Mouse (Mus musculus) layer of hippocampus, adult 8-10 months (tissue): Measurements from ENCODE around the gene Igsf8. TPM values are rescaled to one million over a fixed set of nuclear protein-coding genes. Genes with fewer than 3 reads are reported as not detected.

Experiments used
- DNase-seq, 2 experiments: peaks; one replicate each; pipeline ENCODE4 v3.0.0; 2022; ENCODE audit warnings: low spot score in 2 of 2
- total RNA-seq, 4 experiments: library from RNA; stranded (reverse); gene quantifications; 2 replicates each; pipeline ENCODE4 v1.2.4; 2022

Gene Igsf8
- total RNA-seq, 4 experiments from 2014 or later, result 226 to 260 (median 236) TPM

DNA sequence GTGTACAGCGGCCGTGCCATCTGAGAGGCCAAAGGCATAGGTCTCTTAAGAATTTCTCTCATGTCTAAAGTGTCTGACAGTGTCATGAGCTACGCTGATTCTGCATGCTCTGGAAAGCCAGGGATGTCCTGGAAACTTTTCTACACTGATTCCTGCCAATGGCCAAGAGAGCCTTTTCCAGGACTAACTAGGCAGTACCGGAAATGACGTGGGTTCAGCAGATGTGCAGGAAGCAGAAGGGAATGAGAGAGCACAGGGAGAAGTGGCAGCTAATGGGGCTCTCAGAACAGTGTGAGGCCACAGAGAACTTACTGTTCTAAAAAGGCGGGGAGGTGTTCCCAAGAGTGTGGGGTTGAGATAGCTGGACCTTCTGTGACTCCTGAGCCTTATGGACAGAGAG lies 11.9 kb downstream of the Igsf8 start:
- DNase-seq, result no peak

DNA sequence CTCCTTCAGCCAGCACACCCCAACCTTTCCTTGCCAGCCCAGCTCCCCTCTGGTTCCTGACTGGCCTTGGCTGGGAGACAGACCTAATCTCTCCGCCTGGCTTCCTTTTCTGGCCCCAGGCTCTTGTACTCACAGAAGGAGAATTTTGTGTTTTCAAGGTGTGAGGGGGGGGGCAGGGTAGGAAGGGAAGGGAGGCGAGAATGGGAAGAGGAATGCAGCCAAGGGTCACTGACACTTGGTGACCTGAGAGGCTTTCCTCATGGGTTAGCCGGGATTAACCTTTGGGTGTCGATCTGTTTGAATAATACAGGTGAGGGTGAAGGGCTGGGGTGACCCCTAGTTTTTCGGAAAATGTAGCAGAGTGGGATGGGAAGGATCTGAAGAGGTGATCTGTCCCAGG lies 12.7 kb downstream of the Igsf8 start:
- no peak for DNase-seq

DNA sequence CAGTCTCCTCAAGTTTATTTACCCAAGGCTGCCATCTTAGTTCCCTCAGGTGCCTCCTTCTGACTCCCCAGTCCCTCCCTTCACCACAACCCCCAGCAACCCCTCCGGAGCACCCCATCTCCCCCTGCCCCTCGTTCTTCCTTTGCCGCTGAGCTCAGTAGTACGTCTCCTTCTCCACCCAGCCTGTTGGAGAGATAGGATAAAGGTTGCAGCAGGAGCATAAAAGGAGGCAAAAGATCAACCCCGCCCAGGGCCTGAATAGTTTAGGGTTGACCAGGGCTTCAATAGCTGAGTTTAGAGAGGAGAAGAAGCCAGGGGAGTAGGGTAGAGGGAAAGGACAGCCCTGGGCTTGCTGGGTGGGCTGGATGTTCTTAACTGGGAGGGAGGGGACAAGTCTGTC lies 13.1 kb downstream of the Igsf8 start:
- DNase-seq, result no peak

DNA sequence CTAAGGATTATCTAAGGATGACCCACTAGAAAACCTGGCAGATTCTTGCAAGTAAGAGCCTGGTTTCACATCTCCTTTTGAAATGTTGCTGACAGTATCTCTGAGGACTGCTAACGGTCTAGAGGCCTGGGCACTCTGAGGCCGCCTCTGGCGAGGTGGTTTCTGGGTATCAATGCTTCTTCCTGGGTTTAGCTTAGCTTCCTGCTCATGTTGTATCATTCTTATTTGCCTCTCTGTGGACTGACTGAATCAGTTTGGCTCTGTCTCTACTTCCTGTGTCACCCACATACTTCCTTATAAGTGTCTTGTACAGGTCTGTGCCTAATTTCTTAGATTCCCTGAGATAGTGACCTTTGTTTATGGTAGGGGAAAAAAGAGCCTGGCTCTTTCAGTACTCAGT lies 15.7 kb downstream of the Igsf8 start:
- no peak for DNase-seq

GRCm38 (mm10) chr1:172278328-172278727 lies 16.9 kb downstream of the Igsf8 start:
- no peak for DNase-seq

DNA sequence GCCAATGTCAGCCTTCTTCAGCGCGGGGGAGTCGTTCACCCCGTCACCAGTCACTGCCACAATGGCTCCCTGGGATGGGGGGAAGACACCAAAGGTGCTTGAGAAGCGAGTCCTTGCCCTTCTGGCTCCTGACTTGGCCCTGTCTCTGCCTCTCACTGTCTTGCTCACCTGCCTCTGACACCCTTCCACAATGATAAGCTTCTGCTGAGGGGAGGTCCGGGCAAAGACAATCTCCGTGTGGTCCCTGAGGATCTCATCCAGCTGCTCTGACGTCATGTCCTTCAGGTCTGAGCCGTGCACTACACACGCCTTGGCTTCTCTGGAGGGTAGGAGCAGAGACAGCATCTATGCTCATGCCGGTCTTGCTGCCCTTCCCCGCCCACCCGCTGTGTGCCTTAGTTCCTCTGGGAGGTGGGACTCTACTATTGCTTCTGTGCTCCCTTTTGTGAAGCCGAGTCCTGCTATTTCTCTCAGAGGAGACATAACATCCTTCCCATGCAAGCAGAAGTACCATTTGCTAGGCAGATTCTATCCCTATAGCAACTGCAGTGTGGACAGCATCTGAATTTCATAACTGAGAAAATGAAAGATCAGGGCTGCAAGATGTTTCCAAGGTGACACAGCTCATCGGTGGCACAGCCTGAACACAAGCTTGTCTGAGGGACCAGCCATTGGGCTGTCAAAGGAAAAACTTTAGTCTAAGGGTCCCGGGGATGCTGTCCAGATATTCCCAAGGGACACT lies 18.5 kb downstream of the Igsf8 start:
- no peak for DNase-seq

DNA sequence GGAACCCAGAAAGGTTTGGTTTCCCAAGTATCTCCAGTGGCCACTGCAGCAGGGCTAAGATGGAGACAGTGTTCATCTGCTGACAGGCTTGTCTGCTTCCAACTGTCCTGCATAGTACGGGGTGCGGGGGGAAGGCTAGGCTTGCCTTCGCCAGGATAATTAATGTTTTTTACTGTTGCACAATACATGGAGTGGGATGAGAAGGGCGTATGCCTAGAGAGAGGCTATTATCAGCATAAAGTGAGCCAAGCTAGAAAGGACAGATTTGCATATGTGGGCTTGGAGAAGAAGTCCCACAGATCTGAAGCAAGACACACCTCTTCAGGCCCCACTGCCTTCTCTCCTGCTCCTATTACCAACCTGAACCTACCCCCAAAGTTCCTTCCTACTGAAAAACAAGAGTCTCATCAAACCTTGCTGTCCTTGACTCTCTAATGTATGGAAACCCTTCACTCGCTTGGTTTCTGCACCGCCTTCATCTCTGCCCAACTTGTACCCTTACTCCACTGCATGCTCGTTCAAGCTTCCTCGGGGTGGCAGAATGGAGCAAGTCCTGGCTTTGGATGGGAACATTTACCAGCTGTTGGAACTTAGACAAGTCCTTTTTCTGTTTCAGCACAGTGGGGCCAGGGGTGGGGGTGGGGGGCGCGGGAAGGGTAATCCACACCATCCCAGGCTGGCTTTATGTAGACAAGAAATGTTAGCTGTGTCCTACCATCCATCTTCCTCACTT lies 20.2 kb downstream of the Igsf8 start:
- DNase-seq, result no peak

DNA sequence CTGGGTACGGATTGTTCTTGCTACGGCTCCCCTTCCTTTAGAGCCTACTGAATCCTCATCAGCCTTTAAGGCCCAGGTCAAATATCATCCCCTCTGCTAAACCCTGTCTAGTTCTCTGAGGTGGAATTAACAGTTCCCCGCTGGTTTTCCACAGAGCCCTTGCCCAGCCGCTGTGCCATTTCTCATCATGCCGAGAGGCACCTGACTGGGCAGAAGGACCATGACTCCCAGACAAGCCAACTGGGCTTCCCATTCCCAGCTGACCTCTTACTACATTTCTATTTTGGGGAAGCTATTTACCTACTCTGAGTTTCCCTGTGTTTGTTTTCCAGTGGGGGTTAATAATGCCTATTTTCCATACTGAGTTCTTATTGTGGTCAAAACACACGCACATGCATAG lies 21.6 kb downstream of the Igsf8 start:
- no peak for DNase-seq

DNA sequence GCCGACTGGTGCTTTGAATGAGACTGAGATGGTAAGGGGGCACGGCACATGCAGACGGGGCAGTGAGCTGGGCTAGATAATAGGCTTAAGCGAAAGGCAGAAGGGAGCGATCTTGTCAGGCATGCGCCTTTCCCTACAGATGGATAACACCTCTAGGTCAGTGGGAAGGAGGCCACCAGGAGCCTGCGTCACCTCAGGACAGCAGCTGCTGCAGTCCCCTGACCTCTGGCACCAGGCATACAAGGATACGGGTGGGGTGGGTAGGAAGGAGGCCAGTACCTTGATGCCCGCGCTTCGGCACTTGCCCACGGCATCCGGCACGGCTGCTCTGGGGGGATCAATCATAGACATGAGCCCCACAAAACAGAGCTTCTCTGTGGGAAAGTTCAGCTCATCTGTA lies 22.8 kb downstream of the Igsf8 start:
- DNase-seq, result no peak

DNA sequence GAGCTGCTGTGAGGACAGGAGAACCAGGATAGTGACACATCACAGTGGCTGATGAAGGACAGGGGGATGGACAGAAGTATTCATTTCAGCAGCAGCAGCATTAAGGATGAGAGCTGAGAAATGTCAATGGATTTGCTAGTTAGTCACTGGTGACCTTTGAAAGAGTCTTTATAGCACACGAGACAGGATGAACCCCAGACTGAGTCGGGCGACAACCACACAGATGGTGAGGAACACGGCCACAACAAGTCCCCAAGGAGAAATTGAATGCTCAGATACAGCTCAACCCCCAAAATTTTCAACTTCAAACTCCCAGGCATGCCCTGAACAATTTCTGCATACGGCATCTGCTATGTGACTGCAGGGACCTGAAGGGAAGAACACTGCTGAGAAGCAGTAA lies 25.3 kb downstream of the Igsf8 start:
- no peak for DNase-seq

GRCm38 (mm10) chr1:172288900-172289616 lies 27.6 kb downstream of the Igsf8 start:
- DNase-seq, result no peak

- DNase-seq, result no peak
These were observed 28.1 kb downstream of the Igsf8 start for GRCm38 (mm10) chr1:172289617-172289946.

DNA sequence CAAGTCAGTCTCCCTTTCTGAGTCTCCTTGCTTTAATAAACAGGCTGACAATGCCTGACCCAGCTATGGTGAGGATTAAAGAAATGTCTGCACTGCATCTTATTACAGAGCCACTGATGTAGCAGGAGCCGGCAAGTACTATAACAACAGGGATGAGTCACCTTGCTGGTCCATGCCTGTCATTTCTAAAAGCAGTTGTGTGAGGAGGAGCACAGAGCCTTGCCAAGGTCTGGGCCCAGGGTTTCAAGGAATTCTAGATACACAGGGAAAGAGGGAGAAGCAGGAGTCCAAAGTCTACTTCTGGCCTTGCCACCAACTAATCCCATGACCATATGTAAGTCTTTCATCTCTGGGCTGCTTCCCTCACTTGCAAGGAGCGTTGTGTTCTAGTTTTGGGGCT lies 31.4 kb downstream of the Igsf8 start:
- no peak for DNase-seq

DNA sequence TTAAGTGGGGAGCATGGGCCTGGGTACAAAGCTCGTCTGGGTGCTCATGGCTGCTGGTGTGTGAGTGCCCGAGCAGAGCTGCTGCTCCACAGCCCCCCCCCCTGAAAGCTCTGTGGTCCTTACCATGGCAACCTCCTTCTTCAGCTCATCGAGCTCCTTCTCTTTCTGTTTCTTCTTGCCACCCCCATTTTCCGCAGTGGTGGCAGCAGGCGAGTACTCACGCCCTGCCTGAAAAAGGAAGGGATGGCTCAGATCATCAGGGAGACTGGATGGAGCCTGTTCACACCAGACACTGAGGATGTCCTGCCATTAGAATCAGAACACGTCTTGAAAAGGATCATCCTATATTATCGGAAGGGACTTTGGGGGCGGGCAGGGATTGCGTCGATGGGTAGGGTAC lies 32.0 kb downstream of the Igsf8 start:
- DNase-seq, result no peak

GRCm38 (mm10) chr1:172295751-172296197 lies 34.3 kb downstream of the Igsf8 start:
- DNase-seq, result no peak

- no peak for DNase-seq
These were observed 35.5 kb downstream of the Igsf8 start for GRCm38 (mm10) chr1:172296816-172297510.

DNA sequence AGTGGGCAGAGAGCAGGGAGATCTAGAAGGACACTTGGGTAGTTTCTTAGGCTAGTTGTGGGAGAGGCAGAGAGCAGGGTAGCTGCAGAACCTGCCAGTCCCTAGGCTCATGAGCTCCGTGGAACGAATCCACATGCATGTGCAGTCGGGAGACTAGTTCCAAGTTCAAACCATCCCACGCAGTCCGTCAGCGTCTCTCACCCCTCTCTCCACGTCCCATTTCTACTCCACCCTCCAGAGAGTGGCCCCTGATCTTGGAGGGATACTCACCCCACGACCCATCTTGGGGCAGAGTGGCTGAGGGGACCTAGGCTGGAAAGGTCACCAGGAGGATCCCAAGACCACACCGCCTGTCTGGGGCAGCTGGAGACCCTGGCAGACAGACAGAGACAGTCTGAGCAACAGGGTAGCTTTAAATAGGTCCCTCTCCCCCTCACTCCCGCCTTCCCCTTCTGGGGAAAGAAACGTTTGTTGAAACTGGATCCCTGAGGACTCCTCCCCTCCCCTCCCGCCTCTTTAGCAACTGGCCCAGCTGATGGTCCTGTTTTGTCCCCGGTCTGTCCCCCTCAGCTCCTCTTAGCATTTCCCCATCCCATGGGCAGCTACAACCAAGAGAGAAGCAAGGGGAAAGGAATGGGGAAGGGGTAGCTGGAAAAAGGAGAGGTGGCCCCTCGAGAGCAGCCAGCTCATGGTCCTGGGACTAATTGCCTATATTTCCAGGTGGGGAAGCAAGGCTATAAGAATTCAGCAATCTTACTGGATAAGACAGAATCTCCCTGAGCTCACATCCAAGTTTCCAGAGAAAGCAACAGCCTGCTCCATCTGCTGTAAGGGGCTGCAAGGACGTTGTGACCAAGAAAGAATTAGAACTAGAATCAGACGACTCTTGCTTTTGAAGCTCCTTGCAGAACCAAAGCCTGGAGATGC lies 36.4 kb downstream of the Igsf8 start, which contains the start of gene Atp1a2:
Atp1a2 (minus strand) TSS at position 454 of the 927 bp plus-strand sequence.
- DNase-seq, result no peak

DNA sequence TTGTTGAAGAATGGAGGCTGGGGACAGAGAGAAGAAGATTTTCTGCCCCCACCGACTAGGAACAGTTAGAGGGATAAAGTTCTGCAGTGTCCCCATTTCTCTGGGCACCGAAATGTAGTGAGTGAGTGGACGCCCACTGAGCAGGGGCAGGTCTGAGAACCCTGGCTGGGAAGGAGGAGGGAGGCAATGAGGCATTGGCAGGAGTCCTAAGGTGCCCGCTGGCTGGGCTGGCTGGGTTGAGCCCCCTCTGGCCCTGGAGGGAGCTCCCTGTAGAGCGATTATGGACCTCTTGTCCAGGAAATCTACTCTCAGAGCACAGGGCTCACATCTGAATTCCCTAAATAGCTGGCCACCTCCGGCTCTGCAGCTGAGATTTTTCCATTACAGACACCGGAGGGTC lies 38.1 kb downstream of the Igsf8 start:
- no peak for DNase-seq

GRCm38 (mm10) chr1:172300247-172300646 lies 38.8 kb downstream of the Igsf8 start:
- DNase-seq, result no peak

GRCm38 (mm10) chr1:172301180-172301579 lies 39.7 kb downstream of the Igsf8 start:
- no peak for DNase-seq

DNA sequence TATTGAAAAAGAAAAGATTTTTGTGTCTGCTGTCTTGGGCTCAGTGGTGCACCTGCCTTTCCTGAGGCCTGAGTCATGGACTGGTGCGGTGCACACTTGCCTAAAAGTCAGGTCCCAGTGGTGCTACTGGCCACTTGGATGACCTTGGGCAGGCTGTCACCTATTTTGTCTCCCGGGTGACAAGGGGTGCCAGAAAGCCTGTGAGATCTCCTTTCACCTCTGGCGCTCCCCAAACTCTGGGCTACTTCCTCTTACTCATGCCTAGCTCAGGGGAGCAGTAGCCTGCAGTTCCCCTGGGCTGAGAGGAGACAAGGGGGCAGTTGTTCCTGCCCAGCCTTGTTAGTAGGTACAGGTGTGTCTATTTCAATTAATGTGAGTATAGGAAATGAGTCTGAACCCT lies 40.9 kb downstream of the Igsf8 start:
- DNase-seq, result no peak
